Mouse (Mus musculus): ENCODE measurements around the gene Spocd1.
A peak's percentile ranks its signal among the peaks of the same experiment; 100 is the strongest.

The Spocd1 gene

DNA sequence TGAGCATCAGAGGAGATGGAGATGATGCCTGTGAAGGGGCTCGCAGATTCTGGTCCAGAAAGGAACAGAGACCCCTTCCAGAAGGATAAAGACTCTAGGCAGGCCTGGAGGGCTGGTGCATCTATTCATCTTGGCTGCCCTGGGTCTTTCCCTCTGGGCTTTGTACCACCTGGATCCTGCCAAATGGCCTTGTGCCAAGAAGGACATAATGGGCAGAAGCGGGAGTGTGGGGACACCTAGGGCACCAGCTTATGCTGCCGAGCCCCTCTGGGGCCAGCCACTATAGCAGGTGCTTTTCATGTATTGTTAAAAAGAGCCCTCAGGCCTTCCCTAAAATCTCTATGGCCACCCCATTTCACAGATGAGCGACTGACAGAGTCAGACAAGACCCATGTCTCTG is 49.2 kb downstream of the Spocd1 start:
- DNase-seq: no peak

DNA sequence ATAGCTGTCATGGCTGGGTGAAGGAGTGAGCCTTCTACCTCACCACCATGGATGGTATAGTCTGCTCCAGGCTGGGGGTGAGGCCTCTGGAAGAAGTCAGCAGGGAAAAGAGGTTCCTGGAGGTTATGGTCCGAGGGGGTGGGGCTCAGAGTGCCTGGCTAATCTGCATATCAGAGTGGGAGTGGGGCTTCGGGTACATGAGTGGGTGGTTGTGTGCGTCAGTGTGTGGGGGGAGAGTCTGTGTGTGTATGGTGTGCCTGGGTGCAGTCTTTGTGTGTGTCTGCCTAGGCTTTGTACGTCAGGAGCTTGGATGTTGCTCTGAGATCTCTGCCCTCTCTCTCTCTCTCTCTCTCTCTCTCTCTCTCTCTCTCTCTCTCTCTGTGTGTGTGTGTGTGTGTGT is 49.9 kb downstream of the Spocd1 start:
- no peak for DNase-seq

DNA sequence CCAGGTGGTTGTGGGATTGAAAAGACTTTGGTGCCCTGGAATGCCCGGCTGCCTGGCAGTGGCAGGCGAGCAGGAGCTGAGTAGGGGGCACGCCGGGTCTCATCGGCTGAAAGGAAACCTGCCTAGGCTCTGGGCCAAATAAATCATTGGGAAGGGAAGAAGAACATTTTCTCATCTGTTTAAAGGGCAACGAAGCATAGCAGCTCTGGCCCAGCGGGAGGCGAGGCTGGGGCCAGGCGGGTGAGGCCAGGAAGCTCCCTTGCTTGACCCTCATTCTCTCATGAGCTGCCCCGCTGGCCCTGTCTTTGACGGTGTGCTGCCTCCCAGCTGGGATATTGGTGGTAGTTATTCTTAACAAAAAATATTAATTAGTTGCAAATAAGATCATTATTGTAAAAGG is 52.6 kb downstream of the Spocd1 start:
- no peak for DNase-seq

DNA sequence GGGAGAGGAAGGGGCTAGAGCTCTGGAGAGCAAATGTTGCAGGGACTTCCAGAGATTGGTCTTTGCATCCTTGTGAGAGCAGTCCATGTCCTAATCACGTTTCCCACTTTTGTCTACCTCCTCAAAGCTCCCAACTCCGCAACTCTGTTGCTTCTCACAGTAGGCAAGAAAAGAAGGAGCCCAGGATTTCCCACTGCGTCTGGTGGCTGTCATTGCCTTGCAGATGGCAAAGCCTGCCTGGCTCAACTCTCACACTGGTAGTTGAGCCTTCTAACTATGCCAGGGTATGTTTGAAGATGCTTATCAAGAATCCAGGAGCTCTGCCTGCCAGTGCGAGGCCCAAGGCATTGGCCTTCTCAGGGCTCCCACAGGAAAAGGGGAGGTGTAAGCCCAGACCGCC is 54.0 kb downstream of the Spocd1 start:
- no peak for DNase-seq

DNA sequence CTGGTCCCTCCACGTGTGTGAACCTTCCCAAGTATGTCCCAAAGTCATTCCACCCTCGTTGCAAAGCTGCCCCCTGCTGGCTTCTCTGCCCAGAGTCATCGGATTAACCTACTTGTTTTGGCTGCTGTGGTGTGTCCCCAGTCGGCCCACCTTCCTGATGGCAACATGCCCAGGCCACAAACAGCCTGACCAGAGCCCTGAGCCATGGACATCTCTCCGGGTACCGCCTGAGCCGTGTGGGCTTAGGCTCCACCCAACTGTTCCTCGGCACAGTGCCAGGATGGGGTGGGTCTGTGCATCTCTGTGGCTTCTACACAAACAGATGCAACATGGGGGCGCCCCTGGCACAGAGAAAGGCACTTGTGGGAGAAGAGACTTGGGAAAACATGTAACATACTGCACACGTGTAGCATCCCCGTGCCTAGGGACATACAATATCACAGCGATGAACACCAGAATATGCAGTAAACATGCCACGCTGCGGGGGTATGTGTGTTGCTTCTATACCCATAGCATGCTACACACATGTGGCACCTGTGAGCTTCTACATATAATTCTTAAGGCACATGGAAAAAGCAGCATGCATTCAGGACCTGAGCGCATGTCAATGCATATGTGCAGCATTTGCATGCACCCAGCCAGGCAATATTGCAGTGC is 54.8 kb downstream of the Spocd1 start:
- DNase-seq: peak; percentile 49

DNA sequence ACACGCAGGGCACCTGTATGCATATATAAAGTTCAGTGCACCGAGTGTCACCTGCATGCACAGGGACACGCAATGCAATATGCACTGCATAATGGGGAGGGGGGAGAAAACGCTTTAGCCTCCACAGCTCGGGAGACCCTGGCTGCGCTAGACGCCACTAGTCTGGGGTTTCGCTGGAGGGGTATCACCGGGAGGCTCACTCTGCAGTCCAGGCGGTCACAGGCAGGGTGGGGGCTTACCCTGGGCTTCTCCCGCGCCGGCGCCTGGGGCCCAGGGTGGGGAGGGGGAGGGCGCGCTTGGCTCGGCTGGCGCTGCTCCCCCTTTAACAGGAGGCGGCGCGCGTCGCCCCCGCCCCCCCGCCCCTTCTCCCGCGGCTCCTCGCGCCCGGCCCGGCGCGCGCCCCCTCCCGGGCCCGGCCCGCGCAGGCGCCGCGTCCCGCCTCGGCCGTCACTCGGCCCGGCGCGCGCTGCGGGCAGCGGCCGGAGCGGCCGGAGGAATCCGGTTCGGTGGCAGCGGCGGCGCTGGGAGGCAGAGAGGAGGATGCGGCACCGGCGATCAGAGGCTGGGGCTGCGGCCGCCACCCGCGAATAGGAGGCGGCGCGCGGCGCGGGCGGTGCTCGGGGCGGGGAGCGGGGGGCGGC is 55.5 kb downstream of the Spocd1 start, which contains the start of gene Adgrb2:
Gene Adgrb2 (plus strand): TSS at position 450 of the 641 bp plus-strand sequence.
- DNase-seq: peak; percentile 10

DNA sequence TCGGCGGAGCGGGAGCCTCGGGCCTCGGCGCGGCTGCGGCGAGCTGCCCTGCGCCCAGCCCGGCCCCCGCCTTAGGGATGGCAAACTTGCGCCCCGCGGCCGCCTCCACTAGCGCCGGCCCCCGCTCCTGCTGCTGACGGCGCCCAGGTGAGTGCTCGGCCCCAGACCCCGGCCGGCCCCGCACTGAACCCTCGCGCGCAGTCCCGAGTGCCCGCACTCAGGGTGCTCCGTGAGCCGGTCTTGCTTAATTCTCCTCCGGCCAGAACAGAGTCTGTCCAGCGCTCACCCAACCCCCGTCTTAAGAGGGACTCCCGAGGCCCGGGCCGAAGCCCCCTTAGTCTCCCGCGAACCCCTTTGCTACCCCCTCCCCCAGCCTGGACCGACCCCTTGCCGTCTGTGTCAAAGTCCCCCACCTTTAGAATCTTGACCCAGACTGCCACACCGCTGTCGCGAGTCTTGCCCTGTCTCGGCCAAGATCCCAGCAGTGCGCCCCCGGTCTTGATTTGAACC is 56.2 kb downstream of the Spocd1 start:
- no peak for DNase-seq

DNA sequence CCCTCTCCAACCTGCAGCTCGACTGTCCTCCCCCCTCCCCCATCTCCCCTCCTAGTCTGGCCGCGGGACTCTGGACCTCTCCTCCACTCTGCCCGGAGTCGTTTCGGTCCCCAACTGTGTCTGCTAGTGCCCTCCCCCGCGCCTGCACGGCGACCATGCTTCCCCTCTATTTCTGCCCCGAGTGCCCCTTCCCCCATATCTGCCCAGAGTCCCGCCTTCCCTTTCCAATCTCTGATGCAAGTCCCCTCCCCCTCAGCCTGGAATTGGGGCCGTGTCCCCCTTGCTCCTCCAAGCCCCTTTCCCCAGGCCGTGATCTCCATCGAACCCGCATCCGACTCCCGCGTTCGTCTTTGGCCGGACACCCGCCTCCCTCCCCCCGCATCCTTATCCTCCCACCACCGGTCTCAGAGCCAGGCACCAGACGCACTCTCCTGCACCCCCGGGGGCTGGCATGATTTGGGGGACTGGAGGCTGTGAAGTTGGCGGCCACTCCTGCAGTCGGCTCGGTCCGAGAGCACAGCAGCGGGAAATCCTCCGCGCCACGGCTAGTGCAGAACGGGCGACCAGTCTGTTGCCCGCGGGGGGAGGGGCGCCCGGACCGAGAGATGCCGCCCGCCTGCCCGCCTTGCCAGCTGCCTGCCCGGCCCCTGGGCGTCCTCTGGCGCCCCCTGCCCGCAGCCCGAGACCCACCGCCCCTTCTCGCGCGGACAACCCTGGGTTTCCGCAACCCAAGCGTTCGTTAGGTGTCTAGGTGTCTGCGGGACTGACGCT is 56.8 kb downstream of the Spocd1 start:
- DNase-seq: peak; percentile 57

DNA sequence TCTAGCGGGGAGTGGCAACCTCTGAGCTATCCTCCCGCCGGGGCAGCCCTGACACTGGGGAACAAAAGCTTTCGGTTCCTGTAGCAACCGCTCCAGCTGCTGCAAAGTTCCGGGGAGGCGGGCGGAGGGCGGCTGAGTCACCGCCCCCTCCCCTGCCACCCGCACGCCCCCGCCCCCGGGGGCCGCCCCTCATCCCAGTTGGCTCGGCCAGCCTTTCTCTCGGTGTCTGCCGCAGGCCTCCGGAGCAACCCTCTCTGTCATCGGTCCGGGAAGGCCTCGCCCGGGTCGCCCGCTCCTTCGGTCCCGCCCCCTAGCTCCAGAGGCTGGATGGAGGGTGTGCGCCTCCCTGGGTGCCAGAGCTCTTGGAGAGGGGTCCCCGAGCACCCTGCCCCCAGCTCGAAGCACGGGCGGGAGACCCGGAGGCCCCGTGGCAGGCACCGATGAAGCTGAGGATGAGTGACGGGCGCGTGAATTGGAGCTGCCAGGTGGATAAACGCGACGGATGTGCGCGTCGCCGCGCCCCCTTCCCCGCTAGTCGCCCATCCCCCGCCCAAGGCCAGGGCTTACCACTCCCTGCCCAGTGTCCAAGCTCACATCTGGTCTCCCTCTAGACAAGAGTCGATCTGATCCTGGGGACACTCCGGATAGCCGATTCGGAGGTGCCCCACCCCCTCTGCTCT is 58.9 kb downstream of the Spocd1 start:
- peak; percentile 42 for DNase-seq

DNA sequence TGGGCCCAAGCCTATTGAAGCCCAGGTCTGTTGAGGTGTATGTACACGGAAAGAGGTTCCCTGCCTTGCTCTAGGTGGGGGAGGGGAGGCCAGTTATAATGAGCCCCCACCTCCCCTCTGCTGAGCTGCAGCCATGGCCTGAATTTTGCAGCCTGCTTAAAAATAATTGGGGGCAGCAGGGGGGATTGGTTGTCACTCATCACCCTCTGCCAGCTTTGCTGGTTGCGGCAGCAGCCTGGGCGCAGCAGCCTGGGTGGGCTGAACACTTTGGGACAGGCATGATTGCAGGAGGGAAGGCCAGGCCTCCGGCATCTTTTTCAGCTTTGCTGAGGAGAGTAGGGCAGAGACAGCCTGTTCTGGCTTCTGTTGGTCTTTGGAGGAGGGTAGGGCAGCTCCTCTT is 60.9 kb downstream of the Spocd1 start:
- DNase-seq: no peak

DNA sequence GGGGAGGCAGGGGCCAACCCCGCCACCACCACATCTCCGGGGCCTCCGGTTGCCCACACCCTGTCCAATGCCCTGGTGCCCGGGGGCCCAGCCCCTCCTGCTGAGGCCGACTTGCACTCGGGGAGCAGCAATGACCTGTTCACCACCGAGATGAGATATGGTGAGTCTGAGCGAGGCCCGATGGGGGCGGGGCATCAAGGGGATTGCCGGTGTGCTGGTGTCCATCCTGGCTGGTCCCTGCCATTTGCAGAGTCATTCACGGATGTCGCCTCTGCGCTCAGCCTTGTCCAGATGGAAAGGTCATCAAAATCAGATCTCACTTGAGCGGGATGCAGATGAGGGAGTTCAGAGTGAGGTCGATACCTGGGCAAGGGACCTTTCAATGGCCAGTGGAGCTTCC is 63.7 kb downstream of the Spocd1 start:
- DNase-seq: no peak

DNA sequence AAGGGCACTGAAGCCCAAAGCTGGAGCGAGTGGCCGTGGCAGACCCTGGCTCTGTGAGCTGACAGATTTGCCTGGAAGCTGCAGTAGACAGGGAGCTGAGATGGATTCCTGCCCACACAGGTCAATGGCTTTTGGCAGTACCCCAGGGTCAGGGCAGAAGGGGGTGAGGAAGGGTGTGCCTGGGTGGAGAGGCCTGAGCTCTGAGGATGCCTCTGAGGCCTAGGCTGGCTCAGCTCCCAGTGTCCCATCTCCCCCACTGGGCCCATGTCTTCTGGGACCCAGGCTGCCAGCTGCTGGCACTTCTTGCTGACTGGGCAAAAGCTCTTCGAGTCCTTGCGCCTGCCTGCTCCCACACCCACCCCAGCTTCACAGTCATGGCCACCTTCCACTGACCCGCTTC is 64.2 kb downstream of the Spocd1 start:
- no peak for DNase-seq

DNA sequence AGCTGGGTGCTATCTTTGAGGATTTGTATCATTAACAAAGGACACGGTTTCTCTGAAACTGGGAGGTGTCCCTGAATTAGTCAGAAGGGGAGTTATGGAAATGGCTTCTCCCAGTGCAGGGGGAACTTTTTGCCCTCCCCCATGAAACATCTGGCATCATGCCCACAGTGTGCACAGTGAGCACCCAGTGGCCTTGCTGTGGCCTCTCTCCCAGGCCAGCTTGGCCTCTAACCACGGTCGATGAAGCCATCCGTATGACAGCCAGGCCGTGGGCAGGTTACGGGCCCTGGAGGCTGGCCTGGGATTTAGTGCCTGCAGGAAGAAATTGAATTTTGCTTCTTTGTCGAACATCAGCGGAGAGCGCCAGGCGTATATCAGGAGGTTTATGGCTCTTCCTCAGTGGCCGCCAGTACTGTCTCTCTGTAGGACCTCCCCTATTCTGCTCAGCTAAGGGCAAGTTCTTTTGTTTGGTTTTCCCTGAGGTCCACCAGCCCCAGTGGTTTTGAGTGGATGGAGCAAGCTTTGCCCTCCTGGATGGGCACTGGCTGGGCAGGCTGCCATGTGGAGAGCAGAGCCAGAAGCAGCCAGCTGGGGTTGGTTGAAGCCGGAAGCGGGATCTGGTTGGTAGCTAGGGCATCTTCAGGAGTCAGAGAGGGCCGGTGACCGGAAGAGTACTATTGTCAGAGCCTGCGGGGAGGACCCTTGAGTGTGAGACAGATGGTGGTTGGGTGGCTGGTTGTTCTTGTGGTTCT is 65.1 kb downstream of the Spocd1 start:
- DNase-seq: no peak

DNA sequence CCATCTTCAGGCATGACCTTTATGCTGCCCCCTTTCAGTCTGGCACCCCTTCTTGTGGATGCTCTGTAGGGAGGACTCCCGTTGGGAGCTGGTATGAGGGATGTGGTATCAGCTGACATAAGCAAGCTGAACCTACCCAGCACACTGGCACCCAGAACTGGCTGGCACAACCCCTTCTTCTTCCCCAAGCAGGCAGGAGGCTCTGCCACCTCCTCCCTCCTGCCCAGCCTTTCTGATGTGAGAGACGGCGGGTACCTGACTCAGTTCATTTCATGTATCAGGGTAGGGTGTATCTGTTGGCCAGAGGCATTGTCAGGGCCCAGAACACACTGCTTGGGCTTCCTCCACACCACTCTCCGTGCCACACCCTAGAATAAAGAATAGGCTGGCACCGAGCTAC is 65.7 kb downstream of the Spocd1 start:
- no peak for DNase-seq

DNA sequence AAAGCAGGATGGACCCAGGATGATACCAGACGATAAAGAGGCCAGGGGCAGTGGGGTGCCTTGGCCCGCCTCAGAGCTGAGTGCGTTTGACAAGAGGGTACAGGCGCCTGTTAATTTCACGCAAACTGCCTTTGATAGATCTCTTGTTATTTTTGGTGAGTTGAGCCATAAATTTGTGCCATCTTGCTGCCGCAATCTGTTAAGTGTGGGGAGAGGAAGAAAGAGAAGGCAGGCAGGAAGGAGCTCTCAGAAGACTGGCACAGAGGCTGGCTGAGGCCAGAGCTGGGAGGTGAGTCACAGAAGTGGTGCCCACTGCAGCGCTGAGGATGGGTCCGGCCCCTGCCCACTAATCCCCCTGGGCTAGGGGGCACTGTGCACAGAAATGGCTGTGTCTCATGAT is 66.2 kb downstream of the Spocd1 start:
- no peak for DNase-seq

DNA sequence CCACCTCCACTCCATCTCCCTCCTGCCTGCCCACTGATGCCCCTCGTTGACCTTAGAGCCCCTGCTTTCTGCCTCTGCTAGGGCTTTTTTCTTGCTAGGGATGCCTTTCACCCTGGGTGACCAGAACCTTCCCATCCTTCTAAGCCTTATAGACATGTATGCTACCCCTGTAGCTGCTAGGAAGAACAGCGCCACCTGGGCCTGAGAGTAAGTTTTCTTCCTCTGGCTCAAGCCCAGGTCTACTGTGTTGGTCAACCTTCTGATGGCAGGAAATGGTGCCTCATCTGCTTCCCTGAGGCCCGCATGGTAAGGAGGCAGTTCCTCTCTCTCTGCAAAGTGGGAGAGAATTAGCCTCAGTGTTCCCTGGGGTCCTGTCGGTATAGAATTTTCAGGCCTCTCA is 67.0 kb downstream of the Spocd1 start:
- no peak for DNase-seq

DNA sequence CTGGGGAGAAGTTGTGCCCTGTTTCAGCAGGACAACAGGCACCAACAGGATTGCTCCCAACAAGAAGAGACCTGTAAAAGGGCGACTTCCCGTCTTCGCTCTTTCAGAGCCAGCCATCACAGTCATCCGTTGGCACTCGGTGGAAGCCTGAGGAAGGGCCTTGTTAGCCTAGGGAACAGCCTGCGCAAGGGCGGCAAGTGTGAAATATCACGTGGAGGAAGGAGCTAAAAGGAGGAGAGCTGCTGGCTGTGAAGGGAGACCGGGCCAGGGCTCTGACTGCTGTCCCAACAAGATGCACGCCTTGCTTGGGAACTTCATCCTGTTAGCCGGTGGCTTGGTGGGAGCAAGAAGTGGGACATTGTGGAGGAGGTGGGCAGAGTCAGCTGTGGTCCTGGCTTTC is 69.1 kb downstream of the Spocd1 start:
- no peak for DNase-seq

DNA sequence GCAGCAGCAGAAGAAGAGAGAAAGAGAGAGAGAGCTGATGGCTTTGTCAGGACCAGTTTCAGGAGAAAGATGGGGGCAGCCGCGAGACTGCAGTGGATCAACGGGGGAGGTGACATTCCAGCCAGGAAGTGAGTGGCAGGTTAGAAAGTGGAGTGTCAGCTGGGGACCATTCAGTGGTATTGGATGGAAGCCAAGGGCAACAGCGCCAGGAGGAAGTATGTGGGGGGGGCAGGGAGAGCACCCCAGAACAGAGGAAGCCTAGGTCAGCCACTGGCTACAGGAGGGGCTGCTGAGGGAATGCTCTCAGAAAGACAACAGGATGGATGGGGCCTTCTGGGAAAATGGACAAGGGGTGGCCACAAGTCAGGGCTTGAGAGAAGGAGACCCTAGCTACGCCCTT is 72.7 kb downstream of the Spocd1 start:
- no peak for DNase-seq

DNA sequence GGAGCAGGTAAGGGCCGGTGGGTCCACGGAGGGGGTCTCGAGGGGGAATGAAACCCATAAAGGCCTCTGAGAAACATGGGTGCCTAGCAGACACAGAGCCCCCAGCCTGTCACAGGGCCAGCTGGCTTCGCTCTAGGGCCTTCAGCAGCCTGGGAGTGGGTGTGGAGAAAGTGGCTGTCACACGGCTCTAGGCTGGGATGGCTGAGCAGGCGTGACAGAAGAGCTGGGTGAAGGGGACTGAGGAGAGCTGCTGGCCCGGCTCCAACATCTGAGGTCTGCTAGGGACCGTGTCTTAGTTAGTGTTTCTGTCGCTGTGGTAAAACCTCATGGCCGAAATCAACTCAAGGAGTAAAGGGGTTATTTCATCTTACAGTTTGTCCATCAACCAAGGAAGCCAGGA is 73.1 kb downstream of the Spocd1 start:
- DNase-seq: no peak

DNA sequence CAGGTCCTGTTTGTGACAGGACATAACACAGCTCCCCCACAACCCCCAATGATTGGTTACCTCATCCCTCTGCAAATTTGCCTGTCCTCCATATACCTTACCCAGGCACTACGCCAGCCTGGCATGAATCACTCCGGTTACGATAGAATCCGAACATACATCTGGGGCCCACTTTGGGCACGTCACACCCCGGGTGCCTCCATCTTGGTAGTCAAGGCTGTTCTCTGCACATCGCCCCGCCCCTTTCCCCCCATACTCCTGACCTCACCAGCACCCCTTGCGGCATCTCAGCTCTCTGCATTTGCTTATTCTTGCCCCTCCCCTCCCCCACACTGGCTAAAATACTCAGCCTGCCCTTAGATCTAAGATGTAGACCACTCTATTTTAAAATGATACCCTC is 76.5 kb downstream of the Spocd1 start:
- DNase-seq: no peak

DNA sequence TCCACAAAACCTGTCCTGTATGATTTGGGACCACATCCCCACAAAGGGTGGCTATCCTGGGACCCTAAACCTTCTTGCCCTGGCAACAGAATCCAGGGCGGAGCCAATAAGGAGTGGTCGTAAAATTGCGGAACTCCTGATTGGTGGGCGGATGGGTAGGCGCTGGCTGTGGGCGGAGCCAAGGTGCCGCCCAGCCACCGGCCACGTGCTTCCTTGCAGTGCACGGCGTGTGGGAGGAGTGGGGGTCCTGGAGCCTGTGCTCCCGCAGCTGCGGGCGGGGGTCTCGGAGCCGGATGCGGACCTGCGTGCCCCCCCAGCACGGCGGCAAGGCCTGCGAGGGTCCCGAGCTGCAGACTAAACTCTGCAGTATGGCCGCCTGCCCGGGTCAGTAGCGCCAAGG is 77.5 kb downstream of the Spocd1 start:
- DNase-seq: peak; percentile 21
